Mouse (Mus musculus) neural tube, embryonic 10.5 days (tissue): ENCODE data around the gene Tmem52.
"Not testable (repeated sequence)": the region's sequence is repeated elsewhere in the genome, so short reads cannot be mapped to it uniquely, and the experiment has no call there.

Experiments used
- DNase-seq: peaks from one replicate; pipeline ENCODE4 v3.0.0-alpha.2; 2017; ENCODE audit warnings: low spot score; ENCODE audit errors: extremely low spot score

Tmem52 gene

GRCm38 (mm10) chr4:155468952-155469351 is at the start of gene Tmem52:
Tmem52 (plus strand) TSS chr4:155469114.
- no peak for DNase-seq

GRCm38 (mm10) chr4:155420137-155420536 is 48.8 kb upstream of the Tmem52 start:
- no peak for DNase-seq

- DNase-seq, result not testable (repeated sequence)
Measured at GRCm38 (mm10) chr4:155421412-155422370, 47.2 kb upstream of the Tmem52 start.

- DNase-seq, result no peak
Measured at GRCm38 (mm10) chr4:155423988-155424387, 44.9 kb upstream of the Tmem52 start.

GRCm38 (mm10) chr4:155426272-155426671 is 42.6 kb upstream of the Tmem52 start:
- DNase-seq, result no peak

- no peak for DNase-seq
Measured at GRCm38 (mm10) chr4:155428442-155428841, 40.5 kb upstream of the Tmem52 start.

GRCm38 (mm10) chr4:155429202-155429601 is 39.7 kb upstream of the Tmem52 start:
- no peak for DNase-seq

- no peak for DNase-seq
Measured at GRCm38 (mm10) chr4:155432358-155432757, 36.6 kb upstream of the Tmem52 start.

- no peak for DNase-seq
Measured at GRCm38 (mm10) chr4:155433993-155434392, 34.9 kb upstream of the Tmem52 start.

GRCm38 (mm10) chr4:155442808-155443207 is 26.1 kb upstream of the Tmem52 start:
- no peak for DNase-seq

GRCm38 (mm10) chr4:155451597-155451996 is 17.3 kb upstream of the Tmem52 start:
- DNase-seq, result no peak

- no peak for DNase-seq
Measured at GRCm38 (mm10) chr4:155458575-155458974, 10.3 kb upstream of the Tmem52 start.

GRCm38 (mm10) chr4:155463050-155463449 is 5.9 kb upstream of the Tmem52 start:
- DNase-seq, result no peak

- no peak for DNase-seq
Measured at GRCm38 (mm10) chr4:155463611-155464010, 5.3 kb upstream of the Tmem52 start.

- DNase-seq, result no peak
Measured at GRCm38 (mm10) chr4:155464061-155464460, 4.9 kb upstream of the Tmem52 start.

GRCm38 (mm10) chr4:155465607-155466006 is 3.3 kb upstream of the Tmem52 start:
- no peak for DNase-seq

GRCm38 (mm10) chr4:155466080-155466479 is 2.8 kb upstream of the Tmem52 start:
- DNase-seq, result no peak

- DNase-seq, result no peak
Measured at GRCm38 (mm10) chr4:155467237-155468010, 1.5 kb upstream of the Tmem52 start.

- DNase-seq, result no peak
Measured at GRCm38 (mm10) chr4:155469590-155470262, 812 bp downstream of the Tmem52 start.

GRCm38 (mm10) chr4:155470263-155470953 is 1.5 kb downstream of the Tmem52 start:
- no peak for DNase-seq

- no peak for DNase-seq
Measured at GRCm38 (mm10) chr4:155470997-155471396, 2.1 kb downstream of the Tmem52 start.
